Mouse (Mus musculus) left cerebral cortex, adult 8-10 months (tissue): Measurements from ENCODE around the gene Alkbh5. TPM values are rescaled to one million over a fixed set of nuclear protein-coding genes. Genes with fewer than 3 reads are reported as not detected.
A peak's percentile ranks its signal among the peaks of the same experiment; 100 is the strongest.

ENCODE experiments used
- DNase-seq, 2 experiments: peaks; one replicate each; pipeline ENCODE4 v3.0.0; 2022; ENCODE audit warnings: low spot score in 2 of 2
- total RNA-seq, 4 experiments: library from RNA; stranded (reverse); gene quantifications; 2 replicates each; pipeline ENCODE4 v1.2.4; 2022

The Alkbh5 gene
- 10 to 100 TPM; 52.7 to 58.2 (median 54.9) TPM for total RNA-seq

DNA sequence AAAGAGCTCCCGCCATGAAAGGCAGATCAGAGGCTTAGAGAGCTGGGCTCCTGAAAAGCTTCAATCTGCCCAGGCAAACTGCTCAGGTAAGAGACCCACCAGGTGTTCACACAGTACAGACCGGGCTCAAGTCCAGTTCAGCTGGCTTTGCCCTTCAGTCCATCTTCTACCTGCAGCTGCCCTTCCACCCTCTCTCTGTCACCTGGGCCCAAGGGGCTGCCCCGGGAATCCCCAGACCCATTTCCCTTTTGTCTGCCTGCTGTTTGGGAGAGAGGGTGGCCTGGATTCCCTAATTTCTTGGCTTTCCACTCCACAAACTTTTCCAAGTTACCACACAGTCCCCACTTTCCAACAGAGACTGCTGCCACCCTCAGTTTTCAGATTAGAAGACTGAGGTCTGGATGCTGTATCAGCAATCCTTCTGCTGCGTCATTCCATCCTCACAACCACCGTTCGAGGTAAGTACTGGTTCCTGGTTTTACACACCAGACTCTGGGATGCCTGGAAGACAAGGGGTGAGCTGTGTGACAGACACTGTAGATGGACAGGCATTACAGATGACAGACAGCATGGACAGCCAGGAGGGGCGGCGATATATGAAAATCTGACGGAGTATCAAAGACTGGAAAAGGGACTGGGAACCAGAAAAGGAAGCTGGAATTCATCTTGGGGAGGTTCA is at the start of gene Alkbh5:
TSS of gene Alkbh5 (plus strand) at position 202 of the 679 bp plus-strand sequence.
- DNase-seq: peak; percentile 22 to 38

DNA sequence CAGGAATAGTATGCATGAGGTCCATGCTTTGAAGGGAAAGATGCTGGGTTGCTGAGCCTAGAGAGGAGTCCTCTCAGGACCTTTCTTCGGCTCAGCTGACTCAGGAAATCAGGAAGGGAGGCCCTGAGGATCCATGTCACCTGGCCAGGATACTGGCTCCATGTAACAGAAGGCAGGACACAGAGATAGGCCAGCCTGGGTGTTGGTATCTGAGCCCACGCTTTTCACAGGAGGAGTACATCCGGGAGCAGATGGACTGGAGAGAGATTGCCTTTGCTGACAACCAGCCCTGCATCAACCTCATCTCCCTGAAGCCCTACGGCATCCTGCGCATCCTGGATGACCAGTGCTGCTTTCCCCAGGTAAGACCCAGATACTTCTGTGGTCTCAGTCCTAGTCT is 43.5 kb upstream of the Alkbh5 start:
- no peak for DNase-seq

DNA sequence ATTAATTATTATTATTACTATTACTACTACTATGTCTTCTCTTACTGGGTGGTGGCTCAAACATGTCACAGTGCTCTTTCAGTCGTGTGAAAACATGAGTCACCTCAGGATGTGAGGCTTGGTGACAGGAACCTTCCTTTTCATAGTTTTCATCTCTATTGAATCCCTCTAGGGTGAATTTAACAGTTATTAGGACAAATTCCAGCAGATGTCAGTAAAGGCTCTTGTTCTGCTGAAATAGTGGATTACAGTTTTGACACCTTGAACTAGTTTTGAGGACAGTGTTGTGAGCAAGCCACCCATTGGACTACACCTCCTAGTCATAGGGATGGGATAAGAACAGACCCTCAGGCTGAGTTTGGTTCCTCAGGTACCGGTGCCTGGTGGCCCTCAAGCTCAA is 40.5 kb upstream of the Alkbh5 start:
- DNase-seq: no peak

GRCm38 (mm10) chr11:60507281-60507680 is 28.9 kb upstream of the Alkbh5 start:
- DNase-seq: no peak

- DNase-seq: no peak
These were observed 27.2 kb upstream of the Alkbh5 start for GRCm38 (mm10) chr11:60508950-60509349.

GRCm38 (mm10) chr11:60509500-60509899 is 26.7 kb upstream of the Alkbh5 start:
- DNase-seq: no peak

- DNase-seq: no peak
These were observed 24.3 kb upstream of the Alkbh5 start for GRCm38 (mm10) chr11:60511893-60512292.

GRCm38 (mm10) chr11:60512520-60512919 is 23.7 kb upstream of the Alkbh5 start:
- no peak for DNase-seq

GRCm38 (mm10) chr11:60514941-60515340 is 21.2 kb upstream of the Alkbh5 start:
- no peak for DNase-seq

- DNase-seq: no peak
These were observed 17.9 kb upstream of the Alkbh5 start for GRCm38 (mm10) chr11:60518305-60518704.

DNA sequence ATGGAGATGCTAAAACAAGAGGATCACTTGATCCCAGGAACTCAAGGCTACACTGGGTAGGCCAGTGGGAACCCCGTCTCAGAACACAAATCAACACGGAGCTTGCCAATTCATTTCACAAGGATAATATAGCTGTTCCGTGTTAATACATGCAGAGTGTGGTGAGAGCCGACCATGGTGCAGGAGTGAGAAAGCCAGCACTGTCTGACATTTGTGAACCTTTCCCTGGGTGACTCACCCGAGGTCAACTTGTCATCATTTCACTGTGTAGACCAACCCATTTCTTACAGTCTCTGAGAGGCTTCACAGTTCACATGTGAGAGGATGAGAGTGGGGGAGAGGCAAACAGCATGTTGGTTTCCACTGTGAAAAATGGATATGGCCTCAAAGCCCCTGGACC is 14.2 kb upstream of the Alkbh5 start:
- DNase-seq: no peak

- no peak for DNase-seq
These were observed 13.4 kb upstream of the Alkbh5 start for GRCm38 (mm10) chr11:60522661-60523365.

GRCm38 (mm10) chr11:60526461-60526860 is 9.7 kb upstream of the Alkbh5 start:
- DNase-seq: no peak

GRCm38 (mm10) chr11:60535676-60536075 is 505 bp upstream of the Alkbh5 start:
- DNase-seq: no peak

GRCm38 (mm10) chr11:60536859-60537467 is 782 bp downstream of the Alkbh5 start:
- peak; percentile 86 to 87 for DNase-seq

- DNase-seq: peak; percentile 89 to 98
These were observed 1.5 kb downstream of the Alkbh5 start for GRCm38 (mm10) chr11:60537468-60538347.

DNA sequence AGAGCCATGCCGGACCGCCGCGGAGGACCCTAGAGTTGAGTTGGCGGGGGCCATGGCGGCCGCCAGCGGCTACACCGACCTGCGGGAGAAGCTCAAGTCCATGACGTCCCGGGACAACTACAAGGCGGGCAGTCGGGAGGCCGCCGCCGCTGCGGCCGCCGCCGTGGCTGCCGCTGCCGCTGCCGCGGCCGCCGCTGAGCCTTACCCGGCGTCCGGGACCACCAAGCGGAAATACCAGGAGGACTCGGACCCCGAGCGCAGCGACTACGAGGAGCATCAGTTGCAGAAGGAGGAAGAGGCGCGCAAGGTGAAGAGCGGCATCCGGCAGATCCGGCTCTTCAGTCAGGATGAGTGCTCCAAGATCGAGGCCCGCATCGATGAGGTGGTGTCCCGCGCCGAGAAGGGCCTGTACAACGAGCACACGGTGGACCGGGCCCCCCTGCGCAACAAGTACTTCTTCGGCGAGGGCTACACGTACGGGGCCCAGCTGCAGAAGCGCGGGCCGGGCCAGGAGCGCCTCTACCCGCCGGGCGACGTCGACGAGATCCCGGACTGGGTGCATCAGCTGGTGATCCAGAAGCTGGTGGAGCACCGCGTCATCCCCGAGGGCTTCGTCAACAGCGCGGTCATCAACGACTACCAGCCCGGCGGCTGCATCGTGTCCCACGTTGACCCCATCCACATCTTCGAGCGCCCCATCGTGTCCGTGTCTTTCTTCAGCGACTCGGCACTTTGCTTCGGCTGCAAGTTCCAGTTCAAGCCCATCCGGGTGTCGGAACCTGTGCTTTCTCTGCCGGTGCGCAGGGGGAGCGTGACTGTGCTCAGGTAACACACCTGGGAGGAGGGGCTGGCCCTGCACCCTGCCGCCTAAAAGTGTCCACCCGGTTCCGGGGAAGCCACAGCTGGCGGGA is 2.4 kb downstream of the Alkbh5 start:
- peak in 1 of 2 experiments; percentile 25 for DNase-seq

- no peak for DNase-seq
These were observed 3.4 kb downstream of the Alkbh5 start for GRCm38 (mm10) chr11:60539540-60539939.

- DNase-seq: peak in 1 of 2 experiments; percentile 29
These were observed 3.9 kb downstream of the Alkbh5 start for GRCm38 (mm10) chr11:60540002-60540610.

DNA sequence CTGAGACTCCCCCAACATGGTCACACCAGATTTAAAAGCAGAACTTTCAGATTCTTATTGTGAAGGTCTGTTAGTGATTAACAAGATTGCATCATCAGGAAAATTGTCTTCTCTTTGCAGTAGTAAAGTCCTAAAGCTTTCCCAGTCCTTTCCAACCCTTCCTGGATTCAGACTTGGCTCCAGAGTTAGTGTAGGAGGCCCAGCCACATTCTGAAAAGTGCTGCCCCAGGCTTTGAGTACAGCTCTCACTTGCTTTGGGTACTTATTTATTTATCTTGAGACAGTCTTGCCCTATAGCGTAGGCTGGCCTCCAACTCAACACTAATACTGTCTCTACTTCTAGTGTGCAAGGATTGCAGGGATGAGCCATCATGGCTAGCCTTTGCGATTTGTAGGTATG is 4.6 kb downstream of the Alkbh5 start:
- no peak for DNase-seq
